In the genomic region with DNA sequence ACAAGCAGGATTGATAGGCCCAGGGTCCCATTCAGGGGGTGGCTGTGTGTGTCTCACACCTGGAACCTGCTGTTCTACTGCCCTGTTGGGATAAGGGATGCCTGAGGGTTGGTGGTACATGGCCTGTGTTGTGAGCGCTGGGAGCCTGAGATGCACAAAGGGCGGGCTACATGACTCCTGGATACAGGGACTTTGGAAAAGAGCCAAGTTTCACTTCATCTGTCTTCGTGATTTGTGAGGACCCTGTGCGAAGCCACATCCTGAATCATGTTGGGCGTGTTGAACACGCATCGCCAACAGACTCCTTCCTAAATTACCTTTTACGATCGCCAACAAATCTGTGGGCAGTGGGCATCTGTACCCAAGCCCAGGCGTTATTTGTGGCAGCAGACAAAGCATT, we compare ENCODE assay signal across 22 mouse cellular contexts. TPM values are rescaled to one million over a fixed set of nuclear protein-coding genes. Genes with fewer than 3 reads are reported as not detected.
DNase-seq lines count a peak whose midpoint lies in the region; ATAC-seq and TF ChIP-seq lines count a peak whose summit lies in the region.
"Had no signal": no experiment of that assay in that cellular context is flagged by ENCODE, and none has a peak within 500 bp of the region (broad histone marks: within the 10 kb centered on the region; RNA-seq: fewer than 3 reads in every experiment).

No protein-coding gene starts in this region.

- peak; percentile 65 for DNase-seq in kidney, postnatal 0 days (ENCODE audit: low spot score)
- DNase-seq in kidney, adult 11 months = no peak
- no peak for DNase-seq in neural tube, embryonic 10.5 days (ENCODE audit: extremely low spot score, low spot score)
- no peak for DNase-seq in cerebellum, adult 18-20 months
- DNase-seq: adrenal gland, adult 8-10 months; adrenal gland, postnatal 36 days; cerebellum, adult 8-10 months; cerebellum, postnatal 14 days; gastrocnemius, postnatal 10 days; heart, adult 2 months; heart, postnatal 14 days had no signal

- 28% methylated on average over 10 of the region's 10 CpGs for WGBS in kidney, postnatal 0 days
- 56% methylated on average over 10 of the region's 10 CpGs for WGBS in neural tube, embryonic 12.5 days

- ATAC-seq in kidney, postnatal 0 days (replicated peaks; ENCODE audit: low FRiP score, low read depth) = no peak
- 0 out of 2 replicates have a peak, but pooled peaks have one; percentile 6 for ATAC-seq in neural tube, embryonic 12.5 days (ENCODE audit: low FRiP score, low read depth)
- ATAC-seq in granulocyte monocyte progenitor cell, adult 5-6 weeks (replicated peaks; ENCODE audit: poor library complexity, severe bottlenecking) = peak; percentile 14; the same call in 1 of the 2 replicates
- ATAC-seq in activated CD4-positive, CD25-positive, alpha-beta regulatory T cell, adult 4 months = no peak
- ATAC-seq: forebrain, embryonic 16.5 days had no signal

- no peaks in the 10 kb centered on the region for H3K36me3 ChIP-seq in kidney, postnatal 0 days (ENCODE audit: insufficient read depth, low read length)
- H3K36me3 ChIP-seq in neural tube, embryonic 12.5 days = no peaks in the 10 kb centered on the region
- H3K36me3 ChIP-seq: embryonic facial prominence, embryonic 13.5 days; forebrain, embryonic 12.5 days; heart, embryonic 15.5 days; hindbrain, embryonic 15.5 days had no signal

- H3K4me2 ChIP-seq in kidney, postnatal 0 days (ENCODE audit: low read length) = no peak overlapping the region
- no peak overlapping the region for H3K4me2 ChIP-seq in neural tube, embryonic 12.5 days (replicated peaks)
- H3K4me2 ChIP-seq: embryonic facial prominence, embryonic 13.5 days; forebrain, embryonic 12.5 days; heart, embryonic 11.5 days; heart, embryonic 15.5 days; hindbrain, embryonic 15.5 days had no signal

- no peak for TF ChIP-seq CTCF in kidney, postnatal 0 days (IDR thresholded peaks at IDR 0.05; ENCODE audit: low read depth)

- no peaks in the 10 kb centered on the region for H3K9me3 ChIP-seq in kidney, postnatal 0 days (replicated peaks; ENCODE audit: low read length)
- no peaks in the 10 kb centered on the region for H3K9me3 ChIP-seq in neural tube, embryonic 12.5 days
- H3K9me3 ChIP-seq: embryonic facial prominence, embryonic 13.5 days; forebrain, embryonic 12.5 days; heart, embryonic 15.5 days; hindbrain, embryonic 15.5 days had no signal

- H3K4me1 ChIP-seq in kidney, postnatal 0 days (replicated peaks; ENCODE audit: insufficient read depth, low read length) = peaks cover 5% of the 10 kb centered on the region; the same call in 1 of the 2 replicates
- peaks cover 27% of the 10 kb centered on the region for H3K4me1 ChIP-seq in neural tube, embryonic 12.5 days

- H3K9ac ChIP-seq in kidney, postnatal 0 days (ENCODE audit: low read depth, low read length) = no peak overlapping the region
- H3K9ac ChIP-seq in neural tube, embryonic 12.5 days = no peak overlapping the region
- H3K9ac ChIP-seq: embryonic facial prominence, embryonic 13.5 days; forebrain, embryonic 12.5 days; heart, embryonic 15.5 days; hindbrain, embryonic 15.5 days had no signal

- H3K27me3 ChIP-seq in kidney, postnatal 0 days (ENCODE audit: insufficient read depth, low read length) = no peaks in the 10 kb centered on the region
- H3K27me3 ChIP-seq in neural tube, embryonic 12.5 days (replicated peaks) = peaks cover 7% of the 10 kb centered on the region

- H3K4me3 ChIP-seq in kidney, postnatal 0 days (replicated peaks; ENCODE audit: low read depth, low read length) = no peak overlapping the region
- H3K4me3 ChIP-seq in neural tube, embryonic 12.5 days = no peak overlapping the region
- H3K4me3 ChIP-seq: embryonic facial prominence, embryonic 13.5 days; forebrain, embryonic 12.5 days; heart, adult 2 months; heart, embryonic 15.5 days; hindbrain, embryonic 15.5 days had no signal

- no peak overlapping the region for H3K27ac ChIP-seq in kidney, postnatal 0 days
- H3K27ac ChIP-seq in neural tube, embryonic 12.5 days = no peak overlapping the region
- H3K27ac ChIP-seq: embryonic facial prominence, embryonic 13.5 days; forebrain, embryonic 12.5 days; heart, adult 2 months; heart, embryonic 15.5 days; hindbrain, embryonic 15.5 days had no signal

RNA-seq across cellular contexts. Expression of a gene that starts 50.6 kb away (rescaled TPM):
- 2.2 and 2.7 TPM in 2 replicates for polyA plus RNA-seq in kidney, postnatal 0 days (2015; fragmentation: Nextera tagmentation; extraction: Ambion mirVana)
- polyA plus RNA-seq in neural tube, embryonic 12.5 days (2016; fragmentation: Nextera tagmentation; extraction: Ambion mirVana) = 5.2 and 6.0 TPM in 2 replicates
- total RNA-seq in granulocyte monocyte progenitor cell, adult 5-6 weeks (2014; fragmentation: Nextera tagmentation) = not detected in 2 replicates
- not detected in 2 replicates for total RNA-seq in granulocyte monocyte progenitor cell, adult 5-6 weeks (2017)
- not detected for polyA plus RNA-seq in activated CD4-positive, CD25-positive, alpha-beta regulatory T cell, adult 4 months (2017; shearing (Covaris generic))
- total RNA-seq: CH12.LX; hematopoietic stem cell, adult 5-6 weeks had no signal

Comparison
In these comparisons a context has a peak if more than half of its experiments do, and no peak if none do; other contexts are left out.
1. ATAC-seq: peak in neural tube, embryonic 12.5 days (single experiment) and granulocyte monocyte progenitor cell, adult 5-6 weeks (single experiment); none in kidney, postnatal 0 days (single experiment) and activated CD4-positive, CD25-positive, alpha-beta regulatory T cell, adult 4 months (single experiment).